Mouse (Mus musculus): ENCODE data around the gene Pusl1.

GRCm38 (mm10) chr4:155932031-155932430 is 40.5 kb upstream of the Pusl1 start:
- TF ChIP-seq CTCF (IDR thresholded peaks at IDR 0.05; ENCODE audit: borderline replicate concordance, insufficient read depth, low read length) (no peak), POLR2A (IDR thresholded peaks at IDR 0.05; ENCODE audit: low read depth, low read length) (no peak)
